Mouse (Mus musculus) intestine, postnatal 0 days (tissue): ENCODE data around the gene Dnal4. TPM values are rescaled to one million over a fixed set of nuclear protein-coding genes. Genes with fewer than 3 reads are reported as not detected.

Experiments
- ATAC-seq: fragments of 200-750 bp; cut with Nextera tagmentation; 2 replicates; pipeline ENCODE4 v1.8.0; 2017; ENCODE audit warnings: mild to moderate bottlenecking, moderate TSS enrichment, moderate library complexity
- H3K27ac ChIP-seq: fragments of 300-500 bp; sonication (generic); 2 replicates; pipeline ENCODE4 v1.5.1; 2014; ENCODE audit warnings: mild to moderate bottlenecking, low read depth, low read length, moderate library complexity
- H3K27me3 ChIP-seq: fragments of 300-500 bp; sonication (generic); replicated peaks from 2 replicates; pipeline ENCODE4 v1.6.1; 2014; ENCODE audit warnings: low read length, mixed read lengths; ENCODE audit not compliant: control insufficient read depth, insufficient read depth
- H3K36me3 ChIP-seq: fragments of 300-500 bp; sonication (generic); 2 replicates; pipeline ENCODE4 v1.6.1; 2014; ENCODE audit warnings: mild to moderate bottlenecking, moderate library complexity; ENCODE audit not compliant: control insufficient read depth, insufficient read depth
- H3K4me1 ChIP-seq: fragments of 300-500 bp; sonication (generic); replicated peaks from 2 replicates; pipeline ENCODE4 v1.6.1; 2014; ENCODE audit warnings: antibody characterized with exemption, low read length, mixed read lengths; ENCODE audit not compliant: control insufficient read depth, insufficient read depth
- H3K4me2 ChIP-seq: fragments of 300-500 bp; sonication (generic); replicated peaks from 2 replicates; pipeline ENCODE4 v1.6.1; 2014; ENCODE audit warnings: low read depth, mild to moderate bottlenecking, moderate library complexity
- H3K4me3 ChIP-seq: fragments of 300-500 bp; sonication (generic); 2 replicates; pipeline ENCODE4 v1.5.1; 2014; ENCODE audit warnings: low read depth, low read length
- H3K9ac ChIP-seq: fragments of 300-500 bp; sonication (generic); 2 replicates; pipeline ENCODE4 v1.6.1; 2014; ENCODE audit warnings: mild to moderate bottlenecking, low read depth, low read length
- H3K9me3 ChIP-seq: fragments of 300-500 bp; sonication (generic); 2 replicates; pipeline ENCODE4 v1.6.1; 2016; ENCODE audit warnings: mixed run types; ENCODE audit not compliant: control insufficient read depth
- CTCF ChIP-seq: sonication (generic); IDR thresholded peaks from 2 replicates; pipeline ENCODE4 v1.5.1; 2016; ENCODE audit warnings: low read depth, mild to moderate bottlenecking, control low read depth, antibody characterized with exemption, moderate library complexity
- WGBS: fragments of 180-500 bp; shearing (Covaris S2); extraction: QIAGEN DNeasy Blood & Tissue Kit; methylation state at CpG from one replicate; pipeline ENCODE4 v1.1.7; 2014; 5-methylcytosine and 5-hydroxymethylcytosine counted together
- polyA plus RNA-seq: library from polyadenylated mRNA; unstranded; fragments of >200 nt; fragmentation: Nextera tagmentation; extraction: Ambion mirVana; gene quantifications from 2 replicates; pipeline ENCODE4 v1.2.1, GENCODE M21; 2015

Gene Dnal4
- polyA plus RNA-seq, 1 experiment from 2014 or later = 19.5 TPM

DNA sequence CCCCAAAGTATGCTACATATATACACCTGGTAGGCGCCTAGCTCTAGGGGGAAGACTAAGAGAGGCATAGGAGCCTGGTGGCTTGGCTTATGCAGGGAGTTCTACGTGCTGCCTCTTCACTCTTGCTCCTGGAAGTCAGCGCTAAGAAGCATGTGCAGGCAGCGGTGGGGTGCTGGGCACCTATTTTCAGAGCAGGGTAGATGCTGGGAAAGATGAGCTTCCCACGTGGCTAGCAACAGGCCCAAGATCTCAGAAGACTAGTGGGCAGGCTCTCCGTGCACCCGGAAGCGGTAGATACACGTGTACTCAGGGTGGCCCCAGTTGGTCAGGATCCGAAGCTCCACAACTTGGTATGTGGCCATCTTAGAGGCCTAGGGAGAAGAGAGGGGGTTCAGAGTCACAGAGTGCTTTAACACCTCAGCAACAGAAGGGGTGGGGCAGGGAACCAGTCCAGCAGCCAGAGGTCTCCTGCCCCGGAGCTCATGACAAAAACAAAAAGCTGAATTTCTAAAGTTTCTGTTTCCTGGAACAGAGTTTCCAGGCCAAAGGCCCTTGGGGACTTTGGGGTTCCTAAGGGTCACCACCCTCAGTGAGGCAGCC lies 52.4 kb downstream of the Dnal4 start:
- Histone ChIP-seq H3K9me3 (no peaks in the 10 kb centered on the region), H3K36me3 (peaks cover 43% of the 10 kb centered on the region)
- ATAC-seq = no peak

DNA sequence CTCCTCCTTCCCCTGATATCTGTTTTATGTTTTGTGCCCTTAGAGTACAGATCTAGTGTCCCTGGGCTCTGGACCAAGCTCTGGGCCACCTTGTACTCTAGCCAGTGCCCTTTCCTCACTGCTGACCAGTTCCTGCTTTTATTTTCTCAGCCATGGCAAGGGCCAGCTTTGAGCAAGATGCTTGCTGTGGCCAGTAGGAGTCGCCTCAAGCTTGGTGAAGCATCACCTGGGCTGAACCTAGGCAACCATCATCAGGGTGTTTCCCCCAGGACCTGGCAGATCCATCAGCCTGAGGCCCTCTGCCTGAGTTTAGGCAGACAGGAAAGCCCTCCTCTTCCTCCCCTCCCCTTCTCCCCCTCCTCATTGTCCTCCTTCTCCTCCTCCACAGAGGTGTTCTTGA lies 54.2 kb downstream of the Dnal4 start:
- Histone ChIP-seq H3K4me2 (no peak overlapping the region), H3K27me3 (no peaks in the 10 kb centered on the region), H3K27ac (no peak overlapping the region), H3K36me3 (peaks cover 48% of the 10 kb centered on the region), H3K4me3 (no peak overlapping the region), H3K4me1 (no peaks in the 10 kb centered on the region), H3K9ac (no peak overlapping the region), H3K9me3 (no peaks in the 10 kb centered on the region)
- WGBS = 21% methylated on average over 1 of the region's 1 CpGs
- peak; percentile 47 for ATAC-seq
- TF ChIP-seq CTCF = peak; percentile 74

More for the DNA sequence above, 52.4 kb downstream of the Dnal4 start:
- no peak overlapping the region for H3K4me2 ChIP-seq
- no peak overlapping the region for H3K27ac ChIP-seq
- H3K4me1 ChIP-seq = no peaks in the 10 kb centered on the region
- TF ChIP-seq CTCF = no peak
- 85% methylated on average over 11 of the region's 11 CpGs for WGBS
- no peak overlapping the region for H3K9ac ChIP-seq
- no peaks in the 10 kb centered on the region for H3K27me3 ChIP-seq
- no peak overlapping the region for H3K4me3 ChIP-seq

DNA sequence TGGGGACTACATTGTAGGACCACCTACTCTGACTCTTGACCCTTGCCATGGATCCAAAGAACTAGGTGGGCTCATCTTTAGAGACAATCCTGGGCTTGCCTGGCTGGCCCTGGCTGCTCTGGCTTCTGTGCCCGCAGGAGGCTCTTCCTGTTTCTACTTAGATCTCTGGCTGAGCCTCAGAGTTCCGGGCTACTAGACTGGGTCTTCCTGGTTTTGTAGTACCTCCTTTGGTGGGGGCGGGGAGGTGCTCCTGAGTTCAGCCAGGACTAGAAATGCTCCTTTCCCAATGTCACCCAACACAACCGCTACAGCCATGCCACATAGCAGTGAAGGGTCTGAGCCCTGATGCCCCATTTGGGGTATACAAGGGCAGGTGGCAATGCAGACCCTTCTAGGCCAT lies 56.9 kb downstream of the Dnal4 start:
- no peak overlapping the region for H3K4me2 ChIP-seq
- H3K4me1 ChIP-seq = no peaks in the 10 kb centered on the region
- no peaks in the 10 kb centered on the region for H3K27me3 ChIP-seq
- H3K4me3 ChIP-seq = no peak overlapping the region
- no peak overlapping the region for H3K9ac ChIP-seq
- WGBS = 89% methylated on average over 4 of the region's 4 CpGs
- H3K9me3 ChIP-seq = no peaks in the 10 kb centered on the region
- peaks cover 59% of the 10 kb centered on the region for H3K36me3 ChIP-seq
- no peak for TF ChIP-seq CTCF
- ATAC-seq = no peak
- no peak overlapping the region for H3K27ac ChIP-seq

DNA sequence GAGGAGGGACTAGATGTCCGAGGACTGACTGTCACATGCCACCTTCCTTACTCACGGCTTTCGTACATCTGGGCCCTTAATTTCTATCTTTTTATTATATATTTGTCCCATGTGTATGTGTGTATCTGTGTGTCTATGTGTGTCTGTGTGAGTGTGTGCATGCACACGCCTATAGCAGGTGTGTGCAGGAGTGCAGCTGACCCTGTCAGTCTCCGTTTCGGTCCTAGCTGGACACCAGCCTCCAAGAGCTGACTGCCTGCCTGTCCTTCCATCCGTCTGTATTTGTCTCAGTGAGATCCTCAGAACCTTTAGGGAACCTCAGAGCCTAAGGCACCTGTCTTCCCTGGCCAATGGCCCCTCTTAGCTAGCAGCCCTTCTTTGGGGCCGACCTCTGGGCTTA lies 57.4 kb downstream of the Dnal4 start:
- no peak overlapping the region for H3K9ac ChIP-seq
- no peaks in the 10 kb centered on the region for H3K9me3 ChIP-seq
- WGBS = 91% methylated on average over 8 of the region's 8 CpGs
- peaks cover 59% of the 10 kb centered on the region for H3K36me3 ChIP-seq
- H3K4me1 ChIP-seq = no peaks in the 10 kb centered on the region
- no peaks in the 10 kb centered on the region for H3K27me3 ChIP-seq
- no peak for ATAC-seq
- H3K4me3 ChIP-seq = no peak overlapping the region
- H3K27ac ChIP-seq = no peak overlapping the region
- TF ChIP-seq CTCF = no peak
- no peak overlapping the region for H3K4me2 ChIP-seq

- WGBS = 94% methylated on average over 6 of the region's 6 CpGs
Measured at GRCm38 (mm10) chr15:79716710-79717109, 60.9 kb downstream of the Dnal4 start.

DNA sequence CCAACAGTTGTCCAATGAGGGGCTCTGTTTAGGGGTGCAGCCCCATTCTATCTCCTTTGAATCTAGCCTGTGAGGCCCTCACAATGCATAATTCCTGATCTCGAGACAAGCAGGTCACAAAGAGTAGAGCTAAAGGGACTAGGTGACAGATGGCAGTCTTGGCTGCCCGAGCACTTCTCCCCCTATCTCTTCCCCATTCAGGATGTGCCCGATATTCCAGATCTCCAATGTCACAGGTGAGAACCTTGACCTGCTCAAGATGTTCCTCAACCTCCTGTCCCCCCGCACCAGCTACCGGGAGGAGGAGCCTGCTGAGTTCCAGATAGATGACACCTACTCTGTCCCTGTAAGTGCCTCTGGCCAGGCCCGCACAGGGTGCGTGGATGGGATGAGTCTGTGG lies 62.0 kb downstream of the Dnal4 start:
- no peaks in the 10 kb centered on the region for H3K27me3 ChIP-seq
- no peak overlapping the region for H3K4me2 ChIP-seq
- no peaks in the 10 kb centered on the region for H3K9me3 ChIP-seq
- no peak overlapping the region for H3K9ac ChIP-seq
- H3K27ac ChIP-seq = no peak overlapping the region
- no peak overlapping the region for H3K4me3 ChIP-seq
- no peak for ATAC-seq
- WGBS = 91% methylated on average over 7 of the region's 7 CpGs
- no peak for TF ChIP-seq CTCF
- H3K4me1 ChIP-seq = no peaks in the 10 kb centered on the region
- H3K36me3 ChIP-seq = peaks cover 92% of the 10 kb centered on the region

More at GRCm38 (mm10) chr15:79716710-79717109, 60.9 kb downstream of the Dnal4 start:
- Histone ChIP-seq H3K9ac (no peak overlapping the region), H3K4me3 (no peak overlapping the region), H3K27ac (no peak overlapping the region), H3K36me3 (peaks cover 84% of the 10 kb centered on the region), H3K4me1 (no peaks in the 10 kb centered on the region), H3K4me2 (no peak overlapping the region), H3K9me3 (no peaks in the 10 kb centered on the region), H3K27me3 (no peaks in the 10 kb centered on the region)
- ATAC-seq = no peak
- TF ChIP-seq CTCF = no peak

Other genes with a start within 250 kb of the Dnal4 start
- 18.7 and 23.8 TPM in 2 replicates for gene Ddx17, start 231.1 kb downstream of the Dnal4 start, polyA plus RNA-seq
- gene Dmc1, start 172.7 kb downstream of the Dnal4 start, polyA plus RNA-seq = 0.78 and 1.7 TPM in 2 replicates
- gene Fam227a, start 118.9 kb downstream of the Dnal4 start, polyA plus RNA-seq = 0.13 and 0.27 TPM in 2 replicates
- 22.3 and 23.1 TPM in 2 replicates for gene Cby1, start 118.7 kb downstream of the Dnal4 start, polyA plus RNA-seq
- gene Tomm22, start 107.0 kb downstream of the Dnal4 start, polyA plus RNA-seq = 207 and 211 TPM in 2 replicates
- gene Josd1, start 89.9 kb downstream of the Dnal4 start, polyA plus RNA-seq = 9.4 and 9.7 TPM in 2 replicates
- 15.0 and 15.3 TPM in 2 replicates for gene Gtpbp1, start 87.0 kb downstream of the Dnal4 start, polyA plus RNA-seq
- gene Sun2, start 35.3 kb downstream of the Dnal4 start, polyA plus RNA-seq = 1.1 and 1.2 TPM in 2 replicates
- 1.2 and 1.6 TPM in 2 replicates for gene Nptxr, start 26.9 kb upstream of the Dnal4 start, polyA plus RNA-seq
- 0.61 TPM in 1 of 2 replicates, not detected in the other for gene Npcd, start 56.4 kb upstream of the Dnal4 start, polyA plus RNA-seq
- gene Cbx6, start 56.8 kb upstream of the Dnal4 start, polyA plus RNA-seq = 13.8 and 15.7 TPM in 2 replicates
- gene Apobec3, start 113.8 kb upstream of the Dnal4 start, polyA plus RNA-seq = 5.1 and 6.4 TPM in 2 replicates
- gene Cbx7, start 193.3 kb upstream of the Dnal4 start, polyA plus RNA-seq = 2.5 and 3.8 TPM in 2 replicates
- 6.9 and 7.1 TPM in 2 replicates for gene Pdgfb, start 237.1 kb upstream of the Dnal4 start, polyA plus RNA-seq